Mouse (Mus musculus): ENCODE data around the gene Nek6.

Gene Nek6

GRCm38 (mm10) chr2:38541101-38541500, 29.7 kb downstream of the Nek6 start:
- DNase-seq = no peak

GRCm38 (mm10) chr2:38541570-38541969, 30.1 kb downstream of the Nek6 start:
- DNase-seq = no peak

GRCm38 (mm10) chr2:38542366-38542765, 30.9 kb downstream of the Nek6 start:
- no peak for DNase-seq

- no peak for DNase-seq
These were observed 31.7 kb downstream of the Nek6 start for GRCm38 (mm10) chr2:38543158-38543557.

- DNase-seq = no peak
These were observed 32.9 kb downstream of the Nek6 start for GRCm38 (mm10) chr2:38544341-38544740.

- no peak for DNase-seq
These were observed 33.5 kb downstream of the Nek6 start for GRCm38 (mm10) chr2:38544982-38545381.

- DNase-seq = no peak
These were observed 34.3 kb downstream of the Nek6 start for GRCm38 (mm10) chr2:38545706-38546105.

GRCm38 (mm10) chr2:38546222-38546621, 34.8 kb downstream of the Nek6 start:
- DNase-seq = no peak

GRCm38 (mm10) chr2:38546748-38547147, 35.3 kb downstream of the Nek6 start:
- DNase-seq = no peak

GRCm38 (mm10) chr2:38547793-38548517, 36.5 kb downstream of the Nek6 start:
- DNase-seq = no peak

GRCm38 (mm10) chr2:38552004-38552443, 40.6 kb downstream of the Nek6 start:
- DNase-seq = peak; percentile 85

GRCm38 (mm10) chr2:38554226-38554995, 43.0 kb downstream of the Nek6 start:
- DNase-seq = peak; percentile 73

GRCm38 (mm10) chr2:38555659-38556058, 44.2 kb downstream of the Nek6 start:
- DNase-seq = no peak

GRCm38 (mm10) chr2:38556721-38557120, 45.3 kb downstream of the Nek6 start:
- DNase-seq = no peak

- DNase-seq = peak; percentile 41
These were observed 49.1 kb downstream of the Nek6 start for GRCm38 (mm10) chr2:38560296-38561227.

GRCm38 (mm10) chr2:38562596-38562995, 51.2 kb downstream of the Nek6 start:
- DNase-seq = no peak

- DNase-seq = peak; percentile 69
These were observed 60.6 kb downstream of the Nek6 start for GRCm38 (mm10) chr2:38571971-38572601.

GRCm38 (mm10) chr2:38574697-38575096, 63.3 kb downstream of the Nek6 start:
- no peak for DNase-seq

- DNase-seq = peak; percentile 62
These were observed 67.4 kb downstream of the Nek6 start for GRCm38 (mm10) chr2:38578602-38579521.

GRCm38 (mm10) chr2:38579528-38579927, 68.1 kb downstream of the Nek6 start:
- DNase-seq = no peak

GRCm38 (mm10) chr2:38583982-38584381, 72.5 kb downstream of the Nek6 start:
- no peak for DNase-seq

Measured in retina, postnatal 1 day (tissue).